10 mouse cellular contexts compared by ENCODE assay signal in genomic region chr1:20867241-20867902, GRCm38 (mm10). TPM values are rescaled to one million over a fixed set of nuclear protein-coding genes. Genes with fewer than 3 reads are reported as not detected.
A peak's percentile ranks its signal among the peaks of the same experiment; 100 is the strongest.
DNase-seq lines count a peak whose midpoint lies in the region; ATAC-seq and TF ChIP-seq lines count a peak whose summit lies in the region.
"Had no signal": no experiment of that assay in that cellular context is flagged by ENCODE, and none has a peak within 500 bp of the region (broad histone marks: within the 10 kb centered on the region; RNA-seq: fewer than 3 reads in every experiment).

No protein-coding gene starts in this region.

- H3K4me2 ChIP-seq in forebrain, embryonic 16.5 days (ENCODE audit: low read length) = no peak overlapping the region
- H3K4me2 ChIP-seq in midbrain, postnatal 0 days (ENCODE audit: low read depth, low read length, poor library complexity, severe bottlenecking) = no peak overlapping the region

- no peak overlapping the region for H3K4me3 ChIP-seq in forebrain, embryonic 16.5 days (replicated peaks; ENCODE audit: low read length)
- no peak overlapping the region for H3K4me3 ChIP-seq in midbrain, postnatal 0 days (ENCODE audit: low read depth, low read length)
- H3K4me3 ChIP-seq: gastrocnemius, adult 2 months had no signal

- H3K4me1 ChIP-seq in forebrain, embryonic 16.5 days (replicated peaks; ENCODE audit: control insufficient read depth, insufficient read depth, low read length) = peaks cover 6% of the 10 kb centered on the region
- H3K4me1 ChIP-seq in midbrain, postnatal 0 days (ENCODE audit: insufficient read depth, low read length) = peaks cover 7% of the 10 kb centered on the region; the same call in 1 of the 2 replicates

- 11% methylated on average over 8 of the region's 8 CpGs for WGBS in forebrain, embryonic 16.5 days
- WGBS in midbrain, postnatal 0 days = 13% methylated on average over 8 of the region's 8 CpGs

- no peaks in the 10 kb centered on the region for H3K9me3 ChIP-seq in forebrain, embryonic 16.5 days (ENCODE audit: control insufficient read depth, low read length)
- no peaks in the 10 kb centered on the region for H3K9me3 ChIP-seq in midbrain, postnatal 0 days (ENCODE audit: low read length)

- H3K9ac ChIP-seq in forebrain, embryonic 16.5 days (replicated peaks; ENCODE audit: low read depth, low read length) = no peak overlapping the region
- no peak overlapping the region for H3K9ac ChIP-seq in midbrain, postnatal 0 days (replicated peaks; ENCODE audit: low read length, poor library complexity, severe bottlenecking)
- H3K9ac ChIP-seq: liver, embryonic 14.5 days had no signal

- peak; percentile 94 for ATAC-seq in frontal cortex, adult (ENCODE audit: low TSS enrichment)
- peak; percentile 81 for ATAC-seq in forebrain, embryonic 16.5 days
- ATAC-seq in midbrain, postnatal 0 days (ENCODE audit: low FRiP score) = peak; percentile 76

- TF ChIP-seq CTCF in midbrain, postnatal 0 days (IDR thresholded peaks at IDR 0.05) = no peak

- no peaks in the 10 kb centered on the region for H3K36me3 ChIP-seq in forebrain, embryonic 16.5 days (ENCODE audit: control insufficient read depth, insufficient read depth)
- no peaks in the 10 kb centered on the region for H3K36me3 ChIP-seq in midbrain, postnatal 0 days (ENCODE audit: insufficient read depth, low read length)

- no peak for DNase-seq in frontal cortex, postnatal 10 days (ENCODE audit: low spot score in 2 of 2)
- DNase-seq in cerebellum, adult 9-10 months = peak; percentile 17
- peak; percentile 86 for DNase-seq in midbrain, postnatal 0 days (ENCODE audit: low spot score)
- DNase-seq in thymus, postnatal 25 days = no peak
- no peak for DNase-seq in gastrocnemius, postnatal 25 days
- no peak for DNase-seq in frontal cortex, postnatal 25 days (ENCODE audit: low spot score in 2 of 2)
- DNase-seq: gastrocnemius, adult 2 months had no signal

- H3K27me3 ChIP-seq in forebrain, embryonic 16.5 days (replicated peaks; ENCODE audit: control insufficient read depth, insufficient read depth, low read length) = no peaks in the 10 kb centered on the region
- no peaks in the 10 kb centered on the region for H3K27me3 ChIP-seq in midbrain, postnatal 0 days (ENCODE audit: insufficient read depth, low read length)

- H3K27ac ChIP-seq in forebrain, embryonic 16.5 days (ENCODE audit: low read length) = 0 out of 2 replicates have a peak overlapping the region, but pooled peaks have one; percentile 21
- H3K27ac ChIP-seq in midbrain, postnatal 0 days (ENCODE audit: low read depth, low read length) = peak overlapping the region; percentile 26; the same call in 1 of the 2 replicates
- H3K27ac ChIP-seq: gastrocnemius, adult 2 months; liver, embryonic 14.5 days had no signal

RNA-seq across cellular contexts. Expression of gene Paqr8, which starts 23.0 kb away (rescaled TPM):
- polyA plus RNA-seq in forebrain, embryonic 16.5 days (2015; fragmentation: Nextera tagmentation; extraction: Ambion mirVana) = 23.8 and 26.4 TPM in 2 replicates
- 95.0 and 144 TPM in 2 replicates for total RNA-seq in midbrain, postnatal 0 days (2014; rRNA removed)
- 32.2 and 32.5 TPM in 2 replicates for polyA plus RNA-seq in midbrain, postnatal 0 days (2015; fragmentation: Nextera tagmentation; extraction: Ambion mirVana)
- total RNA-seq in gastrocnemius, postnatal 25 days (2021) = 1 to 10 TPM; 1.2 to 1.3 TPM

RNA-seq across cellular contexts. Expression of gene Mcm3, which starts 47.3 kb away (rescaled TPM):
- 48.3 and 51.7 TPM in 2 replicates for polyA plus RNA-seq in forebrain, embryonic 16.5 days (2015; fragmentation: Nextera tagmentation; extraction: Ambion mirVana)
- total RNA-seq in midbrain, postnatal 0 days (2014; rRNA removed) = 8.4 and 10.1 TPM in 2 replicates
- polyA plus RNA-seq in midbrain, postnatal 0 days (2015; fragmentation: Nextera tagmentation; extraction: Ambion mirVana) = 6.3 and 8.0 TPM in 2 replicates
- 1 to 10 TPM; 2.3 to 3.0 TPM for total RNA-seq in gastrocnemius, postnatal 25 days (2021)

Comparison
In these comparisons a context has a peak if more than half of its experiments do, and no peak if none do; other contexts are left out.
1. DNase-seq: peak in cerebellum, adult 9-10 months (single experiment) and midbrain, postnatal 0 days (single experiment); none in frontal cortex, postnatal 10 days (0 of 2), thymus, postnatal 25 days (single experiment), gastrocnemius, postnatal 25 days (single experiment) and frontal cortex, postnatal 25 days (0 of 2).
2. RNA of gene Paqr8, which starts 23.0 kb away (total RNA-seq): 95.0 to 144 TPM in midbrain, postnatal 0 days; 1.2 to 1.3 TPM in gastrocnemius, postnatal 25 days; every median in the first group is over 10 times any median in the second.
3. Peak in every context shown above with its lines, with median percentiles within 50 percentile points of each other: ATAC-seq.